Mouse (Mus musculus): ENCODE measurements around the gene Slc4a2.

Gene Slc4a2

DNA sequence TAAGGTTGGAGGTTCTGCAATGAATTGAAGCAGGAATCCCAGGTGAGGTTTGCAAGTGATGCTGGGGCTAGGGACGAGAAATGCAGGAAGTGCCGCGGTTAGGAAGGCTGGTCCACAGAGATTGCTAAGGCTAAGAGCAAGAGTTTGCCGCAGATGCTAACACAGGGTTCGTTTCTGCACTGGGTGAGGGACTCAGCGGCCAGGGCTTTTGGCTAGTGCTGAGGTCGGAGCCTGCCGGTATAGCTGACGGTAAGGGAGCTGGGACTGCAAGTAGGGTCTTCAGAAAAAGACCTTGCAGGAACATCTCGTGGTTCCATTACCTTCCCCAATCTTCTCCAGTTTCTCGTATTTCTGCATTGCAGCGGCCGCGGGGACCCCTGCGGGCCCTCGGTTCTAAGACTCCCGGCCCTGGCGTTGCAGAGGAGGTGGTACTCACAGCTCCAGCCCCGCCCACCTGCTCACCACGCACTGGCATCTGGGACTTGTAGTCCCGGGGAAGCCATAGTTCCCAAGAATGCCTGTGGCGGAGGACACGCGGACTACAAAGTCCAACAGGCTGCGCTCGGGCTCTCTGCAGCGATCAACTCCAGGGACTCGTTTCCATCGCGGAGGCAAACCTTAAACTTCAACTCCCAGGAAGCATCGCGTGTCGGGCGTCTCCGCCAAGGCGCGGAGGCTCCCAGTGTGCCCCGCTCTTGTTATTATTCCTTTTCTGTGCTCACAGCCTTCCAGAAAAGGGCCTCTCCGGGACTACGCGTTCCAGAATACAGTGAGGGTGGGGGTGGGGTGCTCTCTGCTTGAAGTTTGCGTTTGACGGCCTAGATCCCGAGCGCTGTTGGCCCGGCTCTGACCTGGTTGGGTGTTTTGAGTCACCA is at the start of gene Slc4a2, which contains the start of gene Cdk5:
Slc4a2 (plus strand) TSS at position 709 of the 875 bp plus-strand sequence.
Cdk5 (minus strand) TSS at position 402 of the 875 bp plus-strand sequence.
- peak; percentile 99 for DNase-seq

DNA sequence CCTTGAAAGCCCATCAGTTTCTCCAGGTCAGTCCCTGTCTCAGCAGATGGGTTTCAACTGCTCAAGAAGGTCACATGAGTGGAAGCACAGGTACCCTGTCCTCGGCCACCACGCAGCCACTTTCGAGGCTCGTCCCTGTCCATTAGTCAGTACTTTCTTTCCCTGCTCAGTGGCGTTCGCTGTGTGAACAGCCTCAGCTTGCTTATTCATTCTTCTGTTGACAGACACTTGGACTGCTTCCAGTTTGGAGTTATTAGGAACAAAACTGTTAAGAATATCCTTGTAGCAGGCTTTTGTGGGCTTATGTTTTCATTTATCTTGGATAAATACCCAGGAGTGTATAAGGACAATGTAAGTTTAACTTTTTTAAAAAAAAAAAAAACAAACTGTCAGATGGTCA is 49.4 kb upstream of the Slc4a2 start:
- no peak for DNase-seq

DNA sequence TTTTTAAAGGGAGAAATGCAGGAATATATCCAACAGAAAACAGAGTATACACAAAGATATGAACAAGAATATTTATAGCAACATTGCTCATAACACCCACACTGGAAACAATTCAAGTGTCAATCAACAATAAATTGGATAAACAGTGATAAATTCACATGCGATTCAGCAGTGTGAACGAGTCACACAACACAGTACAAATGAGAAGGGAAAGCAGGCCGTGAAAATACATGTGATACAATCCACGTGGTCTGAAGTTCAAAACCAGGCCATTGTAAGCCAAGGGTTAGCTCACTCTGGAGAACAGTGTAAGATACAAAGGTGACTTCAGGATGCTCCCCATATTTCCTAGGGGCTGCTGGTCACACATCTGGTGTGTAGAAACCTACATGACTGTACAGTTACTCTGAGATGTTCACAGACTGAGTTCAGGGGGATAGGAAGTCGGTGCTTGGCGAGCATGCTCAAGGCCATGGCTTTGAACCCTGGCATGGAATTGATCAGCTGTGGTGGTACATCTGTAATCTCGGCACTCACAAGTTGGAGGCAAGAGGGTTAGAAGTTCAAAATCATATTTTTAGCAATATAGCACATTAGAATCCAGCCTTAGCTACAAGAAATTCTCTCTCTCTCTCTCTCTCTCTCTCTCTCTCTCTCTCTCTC is 48.8 kb upstream of the Slc4a2 start:
- DNase-seq = no peak

DNA sequence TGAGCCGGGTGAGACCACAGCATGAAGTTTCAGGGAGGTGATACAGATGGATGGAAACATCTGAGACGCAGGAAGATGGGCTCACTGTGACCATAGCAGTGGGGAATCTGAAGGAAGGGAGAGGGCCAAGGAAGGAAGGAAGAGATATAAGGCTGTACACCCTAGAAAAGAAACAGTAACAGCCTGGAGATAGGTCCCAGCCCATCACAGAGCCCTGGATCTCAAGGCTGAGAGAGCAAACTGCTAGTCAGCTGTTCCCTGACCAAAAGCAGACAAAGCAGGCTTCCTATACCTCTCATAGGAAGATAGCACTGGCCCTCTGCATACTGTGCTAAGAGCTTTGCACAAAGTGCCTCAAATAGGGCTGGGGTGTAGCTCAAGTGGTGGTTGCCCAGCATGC is 44.9 kb upstream of the Slc4a2 start:
- DNase-seq = no peak

DNA sequence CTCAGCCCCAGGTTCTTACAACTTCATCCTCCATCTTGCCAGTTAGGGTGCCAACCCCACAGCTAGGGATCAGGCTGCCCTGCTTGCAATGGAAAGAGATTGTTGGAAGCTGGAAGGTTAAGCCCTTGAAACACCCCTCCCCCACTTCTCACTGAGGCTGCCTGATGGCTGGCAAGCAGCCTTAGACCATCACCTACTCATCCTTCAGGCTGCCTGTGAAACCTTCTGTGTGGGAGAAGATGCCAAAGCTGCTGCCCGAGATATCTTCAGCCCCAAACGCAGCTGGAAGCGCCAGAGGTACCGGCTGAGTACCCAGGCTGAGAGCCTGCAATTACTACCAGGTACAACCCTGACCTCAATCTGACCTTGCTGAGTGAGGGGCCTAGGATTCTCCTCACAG is 44.1 kb upstream of the Slc4a2 start:
- no peak for DNase-seq

DNA sequence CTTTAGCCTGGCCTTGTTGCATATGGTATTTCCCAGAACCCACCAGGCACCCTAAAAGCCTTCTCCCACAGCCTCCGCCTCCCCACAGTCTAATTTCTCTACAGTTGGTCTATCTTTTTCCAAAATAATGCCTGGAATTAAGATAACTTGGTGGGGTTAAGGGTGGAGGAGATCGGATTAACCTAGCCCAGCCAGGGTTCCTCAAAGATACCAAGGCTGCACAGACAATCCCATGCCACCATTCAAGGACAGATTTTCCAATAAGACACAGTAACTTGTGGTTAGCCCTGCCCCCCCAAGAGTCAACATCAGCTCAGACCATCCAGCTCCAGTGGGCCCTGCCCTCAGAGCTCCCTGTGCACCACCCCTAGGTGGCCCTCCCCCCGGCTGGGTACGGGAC is 43.1 kb upstream of the Slc4a2 start:
- no peak for DNase-seq

DNA sequence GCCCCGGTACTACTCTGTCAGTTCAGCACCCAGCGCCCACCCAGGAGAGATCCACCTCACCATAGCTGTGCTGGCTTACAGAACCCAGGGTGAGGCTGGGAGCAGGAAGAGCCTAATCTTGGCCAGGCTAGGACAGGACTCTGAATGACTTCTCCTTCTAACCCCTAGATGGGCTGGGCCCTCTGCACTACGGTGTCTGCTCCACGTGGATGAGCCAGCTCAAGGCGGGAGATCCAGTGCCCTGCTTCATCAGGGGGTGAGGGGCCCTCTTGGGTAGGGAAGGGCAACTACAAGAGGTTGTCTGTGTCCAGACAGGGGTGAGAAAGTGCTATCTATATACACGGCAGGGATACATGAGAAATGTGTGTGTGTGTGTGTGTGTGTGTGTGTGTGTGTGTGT is 42.2 kb upstream of the Slc4a2 start:
- no peak for DNase-seq

DNA sequence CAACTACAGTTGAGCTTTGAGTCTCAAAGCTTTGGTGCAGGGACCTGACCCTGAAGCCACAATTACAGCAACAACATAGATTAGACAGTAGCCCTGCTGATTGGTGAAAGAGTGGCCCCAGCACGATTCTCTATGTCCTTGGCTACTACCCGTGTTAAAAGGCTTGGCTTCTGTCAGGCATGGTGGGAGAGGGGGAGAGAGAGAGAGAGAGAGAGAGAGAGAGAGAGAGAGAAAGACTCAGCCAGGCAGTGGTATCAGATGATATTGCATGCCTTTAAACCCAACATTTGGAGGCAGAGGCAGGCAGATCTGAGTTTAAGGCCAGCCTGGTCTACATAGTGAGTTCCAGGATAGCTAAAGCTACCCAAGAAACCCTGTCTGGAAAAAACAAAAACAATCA is 41.6 kb upstream of the Slc4a2 start:
- no peak for DNase-seq

DNA sequence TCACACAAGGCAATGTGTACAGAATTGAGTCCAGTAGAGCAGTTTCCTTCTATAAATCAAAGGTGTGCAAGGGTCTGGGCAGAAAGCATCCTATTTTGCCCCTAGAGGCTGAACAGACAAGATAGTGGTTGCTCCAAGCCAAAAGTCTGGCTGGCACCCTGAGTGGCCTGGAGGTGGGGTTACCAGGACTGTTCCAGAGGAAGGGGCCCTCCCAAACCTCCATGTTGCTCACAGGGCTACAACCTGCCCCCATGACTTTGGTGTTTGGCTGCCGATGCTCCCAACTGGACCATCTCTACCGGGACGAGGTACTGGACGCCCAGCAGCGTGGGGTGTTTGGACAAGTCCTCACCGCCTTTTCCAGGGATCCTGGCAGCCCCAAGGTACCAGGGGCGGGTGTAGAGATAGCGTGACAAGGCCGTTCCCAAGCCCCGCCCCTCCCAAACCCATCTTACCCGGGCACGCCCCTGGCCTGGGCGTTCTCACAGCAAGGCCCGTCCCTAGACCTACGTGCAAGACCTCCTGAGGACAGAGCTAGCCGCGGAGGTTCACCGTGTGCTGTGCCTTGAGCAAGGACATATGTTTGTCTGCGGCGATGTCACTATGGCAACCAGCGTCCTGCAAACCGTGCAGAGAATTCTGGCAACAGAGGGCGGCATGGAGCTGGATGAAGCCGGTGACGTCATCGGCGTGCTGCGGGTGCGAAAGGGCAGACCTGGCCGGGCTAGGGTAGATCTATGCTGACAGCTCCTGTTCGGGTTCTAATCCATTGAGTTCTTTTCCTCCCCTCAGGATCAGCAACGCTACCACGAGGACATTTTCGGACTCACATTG is 40.4 kb upstream of the Slc4a2 start:
- peak; percentile 94 to 95 for DNase-seq

DNA sequence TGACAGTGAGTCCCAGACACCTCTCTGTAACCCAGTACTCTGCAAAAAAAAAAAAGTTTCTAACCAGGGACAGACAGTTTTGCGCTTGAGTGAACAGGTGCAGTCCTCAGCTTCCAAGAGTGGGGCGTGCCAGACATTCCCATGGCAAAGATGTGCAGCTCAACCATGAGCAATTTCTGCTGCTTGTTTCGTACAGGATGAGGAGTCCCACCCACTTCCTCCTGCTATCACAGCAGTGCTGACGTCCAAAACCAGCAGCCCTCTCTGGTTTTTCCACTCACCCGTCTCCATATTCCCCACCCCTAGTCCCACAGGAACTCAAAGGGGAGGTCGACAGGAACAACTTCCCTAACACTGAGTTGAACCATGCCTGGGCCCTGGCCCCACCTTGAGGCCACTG is 39.2 kb upstream of the Slc4a2 start:
- peak; percentile 28 to 55 for DNase-seq

DNA sequence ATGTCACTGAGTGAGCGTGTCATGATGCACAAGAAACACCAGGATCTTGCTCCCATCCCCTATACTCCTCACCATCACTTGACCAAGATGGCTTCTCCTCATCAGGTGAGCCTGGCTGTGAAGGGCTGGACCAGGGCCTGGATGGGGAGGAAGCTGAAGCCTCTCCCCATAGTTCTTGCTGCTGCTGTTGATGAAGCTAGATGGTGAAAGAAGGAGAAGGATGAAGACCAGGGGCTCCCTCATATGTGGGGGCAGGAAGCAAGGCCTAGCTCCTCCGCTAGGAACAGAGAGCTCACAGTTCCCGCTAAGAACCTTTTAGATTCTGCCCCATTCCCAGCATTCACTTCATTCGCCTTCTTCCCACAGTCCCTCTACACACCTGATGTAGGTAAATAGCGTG is 38.3 kb upstream of the Slc4a2 start:
- DNase-seq = no peak

DNA sequence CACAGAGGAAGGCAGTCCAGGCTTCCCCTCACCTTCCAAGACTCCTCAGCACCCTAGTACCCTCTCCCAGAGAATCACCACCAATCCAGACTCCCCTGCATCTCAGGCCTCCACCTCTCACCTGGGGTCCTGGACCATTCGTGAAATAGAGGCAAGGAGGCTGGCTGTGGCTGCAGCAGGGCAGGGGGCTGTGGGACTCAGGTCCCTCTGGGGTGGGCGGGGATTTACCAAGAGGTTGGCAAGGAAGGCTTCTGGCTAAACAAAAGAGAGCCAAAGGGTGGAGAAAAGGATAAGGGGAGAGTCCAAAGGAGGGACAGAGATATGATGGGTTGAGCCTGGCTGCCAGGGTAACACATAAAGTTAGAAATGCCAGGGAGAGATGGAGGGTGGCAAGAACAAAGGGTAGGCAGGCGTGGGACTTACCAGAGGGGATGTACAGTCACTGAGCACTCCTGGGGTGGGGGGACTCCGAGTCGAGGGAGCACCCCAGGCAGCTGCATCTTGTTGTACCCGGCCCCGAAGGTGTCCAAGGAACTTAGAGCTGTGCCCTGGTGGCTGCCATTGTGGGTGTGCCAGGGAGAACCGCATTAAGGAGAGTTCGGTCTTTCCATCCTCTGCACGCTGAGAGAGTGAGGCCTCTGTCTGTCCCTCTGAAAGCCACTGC is 37.6 kb upstream of the Slc4a2 start:
- no peak for DNase-seq

DNA sequence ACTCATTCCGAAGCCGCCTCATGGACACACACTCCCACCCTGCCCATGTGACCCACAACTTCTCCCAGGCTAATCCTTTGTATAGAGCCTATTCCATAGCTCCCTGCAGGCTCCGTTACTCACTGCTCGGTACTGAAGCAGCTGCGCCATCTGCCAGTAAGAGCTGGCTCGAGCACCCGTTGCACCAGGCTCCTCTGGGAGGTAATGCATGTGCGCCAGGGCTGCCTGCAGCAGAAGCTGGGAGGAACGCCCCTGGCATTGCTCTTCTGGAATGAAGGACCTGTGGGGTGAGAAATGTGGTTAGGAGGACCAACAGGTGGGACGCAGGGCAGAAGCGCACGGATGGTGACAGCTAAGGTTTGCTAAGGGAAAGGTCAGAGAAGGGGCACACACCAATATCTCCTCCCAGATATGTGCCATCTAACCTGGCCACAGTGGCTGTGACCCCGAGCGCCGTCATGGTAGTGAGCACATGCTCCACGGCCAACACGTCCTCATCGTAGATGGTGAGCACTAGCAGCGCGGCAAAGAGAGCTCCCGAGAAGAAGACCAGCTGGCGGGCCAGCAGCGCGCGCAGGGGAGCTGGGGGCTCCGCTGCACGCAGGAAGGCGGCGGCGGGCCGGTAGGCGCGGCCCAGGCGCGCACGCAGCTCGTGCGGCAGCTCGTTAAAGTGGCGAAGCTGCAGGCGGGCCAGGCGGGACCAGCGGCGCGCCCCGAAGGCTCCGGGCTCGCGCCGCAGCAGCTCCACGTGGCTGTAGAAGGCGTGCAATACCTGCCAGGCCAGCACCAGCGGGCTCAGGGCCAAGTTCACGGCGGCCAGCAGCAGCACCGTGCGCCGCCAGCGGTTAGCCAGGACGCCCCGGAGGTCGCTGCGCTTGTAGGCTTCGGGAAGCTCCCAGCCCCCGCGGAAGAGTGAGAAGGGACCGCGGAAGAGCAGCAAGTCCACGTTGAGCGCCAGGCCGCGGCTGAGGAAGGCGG is 36.1 kb upstream of the Slc4a2 start:
- DNase-seq = peak; percentile 71 to 79

DNA sequence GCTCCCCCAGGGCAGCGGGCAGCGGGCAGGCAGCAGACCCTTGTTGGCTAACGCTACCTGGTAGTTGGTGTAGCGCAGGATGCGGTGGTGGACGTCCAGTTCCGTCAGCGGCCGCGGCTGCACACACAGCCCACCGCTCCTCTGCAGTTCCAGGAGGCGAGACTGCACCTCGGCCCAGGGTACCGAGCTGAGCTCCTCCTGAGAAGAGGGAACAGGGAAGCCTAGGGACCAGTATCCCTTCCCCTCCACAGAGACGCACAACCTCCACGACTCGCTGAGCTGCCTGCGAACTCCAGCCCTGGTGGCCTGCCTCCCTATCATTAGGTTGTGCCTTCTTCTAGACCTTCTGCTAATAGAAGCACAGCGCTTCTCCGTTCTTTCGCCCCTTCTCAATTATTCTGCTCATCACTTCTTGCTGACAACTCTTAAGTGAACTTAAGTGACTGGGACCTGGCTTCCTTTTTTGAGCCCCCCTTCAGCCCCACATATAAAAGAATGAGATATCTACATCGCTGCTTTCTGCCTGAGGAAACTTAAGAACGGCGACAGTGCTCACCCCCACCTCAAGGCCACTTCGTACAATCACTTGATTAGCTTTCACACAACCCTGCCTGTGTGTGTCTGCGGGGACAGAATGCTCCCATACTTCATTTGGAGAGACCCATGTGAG is 35.3 kb upstream of the Slc4a2 start:
- no peak for DNase-seq

DNA sequence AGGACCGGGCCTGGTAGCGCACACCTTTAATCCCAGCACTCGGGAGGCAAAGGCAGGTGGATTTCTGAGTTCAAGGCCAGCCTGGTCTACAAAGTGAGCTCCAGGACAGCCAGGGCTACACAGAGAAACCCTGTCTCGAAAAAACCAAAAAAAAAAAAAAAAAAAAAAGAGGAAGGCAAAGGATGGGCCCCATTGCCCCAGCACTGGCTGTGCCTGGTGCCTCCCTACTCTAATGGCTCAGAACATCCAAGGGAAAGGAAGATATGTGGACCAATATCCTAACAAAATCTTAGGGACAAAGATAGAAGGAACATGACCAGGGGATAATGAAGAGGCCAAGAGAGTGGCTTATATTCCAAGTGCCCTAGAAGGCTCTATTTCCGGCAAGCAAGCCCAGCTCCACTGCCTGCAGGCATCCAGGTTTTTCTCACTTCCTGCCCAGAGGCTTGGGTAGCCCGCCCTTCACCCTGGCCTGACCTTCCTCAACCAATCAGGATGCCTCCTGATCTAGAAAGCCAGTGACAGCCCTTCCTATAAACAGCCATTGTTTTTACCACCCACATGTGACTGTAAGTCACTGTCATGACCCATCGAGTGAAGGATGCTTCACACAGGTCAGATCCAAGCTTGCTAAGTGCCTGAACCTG is 34.5 kb upstream of the Slc4a2 start:
- DNase-seq = peak; percentile 33 to 59

DNA sequence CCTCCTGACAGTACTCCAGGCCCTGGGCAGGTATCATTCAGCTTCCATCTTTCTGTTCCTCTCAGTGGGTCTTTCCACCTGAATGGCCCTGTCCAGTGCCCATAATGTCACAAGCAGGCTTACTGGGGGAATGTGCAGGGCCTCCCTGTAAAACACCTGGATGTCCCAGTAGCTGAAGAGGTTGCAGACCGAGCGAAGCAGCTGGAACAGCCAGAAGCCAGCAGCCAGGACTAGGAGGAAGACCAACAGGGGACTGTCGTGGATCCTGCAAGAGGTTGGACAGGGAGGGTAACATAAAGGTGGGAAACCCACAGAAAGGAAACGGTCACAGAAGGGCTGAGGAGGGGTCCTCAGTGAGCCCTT is 34.0 kb upstream of the Slc4a2 start:
- DNase-seq = no peak

DNA sequence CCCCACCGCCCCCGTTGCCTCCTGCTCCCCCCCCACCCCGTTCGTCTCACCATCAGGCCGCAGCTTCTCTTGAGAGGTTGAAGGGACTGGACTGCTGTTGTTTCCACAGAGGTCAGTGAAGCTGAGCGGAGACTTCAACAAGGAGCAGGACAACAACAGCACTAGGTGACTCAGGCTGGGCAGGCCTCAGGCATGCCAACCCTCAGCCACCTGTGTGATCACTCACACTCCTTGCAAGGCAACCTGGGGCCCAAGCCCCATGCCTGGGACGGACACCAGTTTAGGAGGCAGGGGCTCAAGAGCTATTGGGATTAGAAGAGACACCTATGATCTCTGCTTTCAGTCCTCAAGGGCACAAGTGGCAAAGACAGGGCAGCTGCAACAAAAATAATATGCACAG is 31.8 kb upstream of the Slc4a2 start, which contains the start of gene Atg9b:
Atg9b (minus strand) TSS at position 280 of the 400 bp plus-strand sequence.
- DNase-seq = no peak

DNA sequence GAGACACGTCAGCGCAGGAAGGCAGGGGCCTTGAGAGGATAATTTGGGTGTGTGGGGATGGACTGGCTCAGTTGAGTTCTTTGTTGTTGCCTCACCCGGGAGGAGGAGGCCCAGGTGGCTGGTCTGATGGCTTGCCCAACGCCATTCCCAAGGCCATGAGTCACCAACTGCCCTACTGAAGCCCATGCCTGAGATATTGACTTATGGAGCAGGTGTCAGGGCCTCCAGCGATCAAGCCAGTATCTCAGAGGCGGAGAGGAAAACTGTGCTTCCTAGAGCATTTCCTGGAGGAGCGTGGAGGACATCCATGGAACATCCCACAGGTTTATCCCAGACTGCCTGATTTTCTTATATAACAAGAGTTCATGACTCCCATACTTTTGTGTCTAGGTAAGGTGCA is 30.9 kb upstream of the Slc4a2 start:
- peak in 1 of 2 experiments; percentile 8 for DNase-seq

DNA sequence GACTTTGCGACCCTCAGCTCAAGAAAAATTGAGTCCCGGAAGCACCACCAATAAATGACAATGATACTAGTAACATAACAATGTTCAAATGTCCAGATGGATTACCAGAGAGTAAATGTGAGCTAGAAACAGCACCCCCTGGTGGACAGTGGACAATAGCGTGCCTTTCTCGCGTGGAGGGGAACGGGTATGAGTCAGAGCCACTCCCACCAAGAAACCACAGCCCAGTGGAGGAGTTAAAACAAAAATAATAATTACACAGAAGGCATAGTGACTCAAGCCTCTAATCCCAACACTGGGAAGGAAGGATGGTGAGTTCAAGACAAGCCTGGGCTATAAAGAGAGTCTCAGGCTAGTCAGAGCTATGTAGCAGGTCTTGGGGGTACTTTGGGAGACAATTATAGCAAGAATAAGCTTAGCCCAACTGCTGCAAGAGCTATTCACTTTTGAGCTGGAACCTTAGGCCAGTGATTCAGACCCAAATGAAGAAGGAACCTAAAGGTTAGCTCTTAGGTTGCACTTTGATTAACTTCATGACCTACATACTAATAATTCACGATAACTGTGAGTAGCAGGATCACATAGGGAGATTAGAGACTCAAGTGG is 30.1 kb upstream of the Slc4a2 start, which contains the start of gene Abcb8:
Abcb8 (plus strand) TSS at position 272 of the 606 bp plus-strand sequence.
- peak; percentile 81 to 88 for DNase-seq
